Mouse (Mus musculus) forebrain, postnatal 0 days (tissue): ENCODE data around the gene Dusp5. TPM values are rescaled to one million over a fixed set of nuclear protein-coding genes. Genes with fewer than 3 reads are reported as not detected.

Experiments
- ATAC-seq: fragments of 200-750 bp; cut with Nextera tagmentation; 2 replicates; pipeline ENCODE4 v1.8.0; 2017; ENCODE audit warnings: mild to moderate bottlenecking, moderate library complexity
- DNase-seq: peaks from one replicate; pipeline ENCODE4 v3.0.0-alpha.2; 2015
- H3K27ac ChIP-seq: fragments of 300-500 bp; sonication (generic); 2 replicates; pipeline ENCODE4 v1.5.1; 2014; ENCODE audit warnings: low read depth, mild to moderate bottlenecking, antibody characterized with exemption, low read length, moderate library complexity, mixed read lengths
- H3K27me3 ChIP-seq: fragments of 300-500 bp; sonication (generic); 2 replicates; pipeline ENCODE4 v1.6.1; 2014; ENCODE audit warnings: mild to moderate bottlenecking, low read length, mixed read lengths; ENCODE audit not compliant: insufficient read depth
- H3K36me3 ChIP-seq: fragments of 300-500 bp; sonication (generic); 2 replicates; pipeline ENCODE4 v1.6.1; 2014; ENCODE audit warnings: mild to moderate bottlenecking, moderate library complexity; ENCODE audit not compliant: insufficient read depth
- H3K4me1 ChIP-seq: fragments of 300-500 bp; sonication (generic); 2 replicates; pipeline ENCODE4 v1.6.1; 2014; ENCODE audit warnings: antibody characterized with exemption; ENCODE audit not compliant: insufficient read depth
- H3K4me2 ChIP-seq: fragments of 300-500 bp; sonication (generic); 2 replicates; pipeline ENCODE4 v1.6.1; 2014; ENCODE audit warnings: low read depth, mild to moderate bottlenecking, moderate library complexity
- H3K4me3 ChIP-seq: fragments of 300-500 bp; sonication (generic); 2 replicates; pipeline ENCODE4 v1.5.1; 2014; ENCODE audit warnings: low read depth, low read length, mixed read lengths
- H3K9ac ChIP-seq: fragments of 300-500 bp; sonication (generic); 2 replicates; pipeline ENCODE4 v1.6.1; 2014; ENCODE audit warnings: mild to moderate bottlenecking
- H3K9me3 ChIP-seq: fragments of 300-500 bp; sonication (generic); 2 replicates; pipeline ENCODE4 v1.6.1; 2016; ENCODE audit warnings: low read length
- CTCF ChIP-seq: sonication (generic); IDR thresholded peaks from 2 replicates; pipeline ENCODE4 v1.5.1; 2016; ENCODE audit warnings: antibody characterized with exemption, control low read depth, low read depth
- WGBS: fragments of 180-500 bp; shearing (Covaris S2); extraction: QIAGEN DNeasy Blood & Tissue Kit; methylation state at CpG from one replicate; pipeline ENCODE4 v1.1.7; 2014; 5-methylcytosine and 5-hydroxymethylcytosine counted together
- polyA plus RNA-seq: library from polyadenylated mRNA; unstranded; fragments of >200 nt; fragmentation: Nextera tagmentation; extraction: Ambion mirVana; gene quantifications from 2 replicates; pipeline ENCODE4 v1.2.1, GENCODE M21; 2015
- total RNA-seq: library from RNA; depleted of rRNA; stranded (reverse); fragments of >200 nt; gene quantifications from 2 replicates; pipeline ENCODE4 v1.2.3, GENCODE M21; 2014

The Dusp5 gene
- total and polyA plus RNA-seq, 2 experiments from 2014 or later = 5.0 to 7.6 TPM

DNA sequence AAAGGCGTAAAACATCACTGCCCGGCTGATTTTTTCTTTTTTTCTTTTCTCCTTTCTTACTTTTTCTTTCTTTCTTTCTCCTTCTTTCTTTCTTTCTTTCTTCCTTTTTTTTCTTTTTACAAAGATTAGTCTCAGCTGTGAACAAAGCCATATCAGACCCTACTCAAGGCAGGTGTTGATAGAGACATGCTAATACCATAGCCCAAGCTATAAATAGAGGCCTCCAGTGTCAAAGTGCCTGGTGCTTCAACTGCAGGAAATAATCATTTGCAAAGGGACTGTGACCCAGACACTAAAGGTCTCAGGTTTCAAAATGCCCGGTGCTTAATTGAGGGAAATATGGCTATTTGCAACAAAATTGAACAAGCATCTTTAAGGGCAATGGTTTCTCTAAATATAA, 39.6 kb downstream of the Dusp5 start:
- no peaks in the 10 kb centered on the region for H3K27me3 ChIP-seq
- H3K4me3 ChIP-seq = no peak overlapping the region
- no peaks in the 10 kb centered on the region for H3K36me3 ChIP-seq
- 78% methylated on average over 3 of the region's 3 CpGs for WGBS
- ATAC-seq (no peak), DNase-seq (no peak)
- no peak overlapping the region for H3K27ac ChIP-seq
- H3K9me3 ChIP-seq = no peaks in the 10 kb centered on the region
- no peak for TF ChIP-seq CTCF
- H3K9ac ChIP-seq = no peak overlapping the region
- H3K4me2 ChIP-seq = no peak overlapping the region
- no peaks in the 10 kb centered on the region for H3K4me1 ChIP-seq

DNA sequence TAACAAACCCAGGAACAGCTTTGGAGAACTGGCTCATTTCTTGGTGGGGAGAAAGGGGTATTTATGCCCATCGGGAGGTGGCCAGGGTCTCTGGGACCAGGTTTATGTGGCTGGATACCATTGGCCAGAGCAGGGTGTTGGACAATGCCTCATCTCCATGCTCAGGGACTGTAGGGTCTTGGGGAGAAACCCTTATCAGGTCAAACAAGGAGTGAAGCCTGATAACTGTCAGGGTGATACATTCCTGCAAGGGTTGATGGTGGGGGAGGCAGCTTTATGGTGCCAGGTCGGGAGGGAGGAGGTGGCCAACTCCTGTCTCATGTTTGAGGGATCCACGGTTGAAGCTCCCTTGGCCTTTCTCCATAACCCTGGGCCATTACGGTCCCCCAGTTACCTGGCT, 42.1 kb downstream of the Dusp5 start:
- no peak for ATAC-seq
- Histone ChIP-seq H3K36me3 (no peaks in the 10 kb centered on the region), H3K27me3 (no peaks in the 10 kb centered on the region), H3K9me3 (no peaks in the 10 kb centered on the region), H3K4me2 (no peak overlapping the region), H3K9ac (no peak overlapping the region), H3K4me1 (no peaks in the 10 kb centered on the region), H3K4me3 (no peak overlapping the region), H3K27ac (no peak overlapping the region)
- TF ChIP-seq CTCF = no peak
- WGBS = 89% methylated on average over 4 of the region's 4 CpGs
- no peak for DNase-seq

DNA sequence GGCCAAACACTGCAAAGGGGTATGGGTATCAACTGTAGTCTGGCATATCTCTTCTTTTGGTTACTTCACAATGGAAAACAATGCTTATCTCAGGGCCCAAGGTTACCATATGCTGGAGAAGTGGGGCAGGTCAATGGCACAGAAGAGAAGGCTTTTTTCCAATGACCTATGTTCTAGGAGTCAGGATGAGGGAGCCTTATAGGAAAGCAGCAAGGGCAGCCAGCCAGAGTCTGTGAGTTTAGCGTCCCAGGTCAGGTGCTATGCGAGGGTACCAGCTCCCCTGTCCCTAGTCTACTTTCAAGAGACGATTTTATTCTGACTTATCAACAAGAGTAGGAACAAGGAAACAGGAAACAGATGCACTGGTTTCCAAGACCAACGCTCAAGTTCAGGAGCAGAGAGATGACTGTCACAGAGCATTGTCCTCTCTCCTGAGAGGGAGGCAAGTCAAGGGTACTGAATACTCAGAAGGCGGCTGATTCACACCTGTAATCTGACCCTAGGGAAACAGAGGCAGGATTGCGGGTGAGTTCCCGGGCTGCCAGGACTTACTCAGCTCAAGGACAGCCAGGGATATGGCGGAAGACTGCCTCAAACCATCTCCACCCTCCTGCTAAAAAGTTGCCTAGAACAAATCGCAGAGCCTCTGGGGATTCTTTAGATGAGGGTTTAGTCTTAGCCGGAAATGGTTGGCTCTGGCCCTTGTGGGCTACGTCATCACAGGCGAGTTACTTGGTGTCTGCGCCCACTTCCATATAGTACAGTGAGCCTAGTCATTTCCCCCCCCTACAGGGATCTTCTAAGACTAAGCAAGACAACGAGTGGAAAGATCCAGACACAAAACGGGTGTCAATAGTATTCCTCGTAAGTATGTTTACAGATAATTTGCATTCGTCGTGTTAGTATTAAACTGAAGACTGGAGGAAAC, 42.9 kb downstream of the Dusp5 start:
- Histone ChIP-seq H3K9me3 (no peaks in the 10 kb centered on the region), H3K27me3 (no peaks in the 10 kb centered on the region), H3K4me3 (no peak overlapping the region), H3K9ac (no peak overlapping the region), H3K4me2 (no peak overlapping the region), H3K4me1 (no peaks in the 10 kb centered on the region), H3K27ac (no peak overlapping the region), H3K36me3 (no peaks in the 10 kb centered on the region)
- no peak for ATAC-seq
- DNase-seq = no peak
- TF ChIP-seq CTCF = no peak
- 86% methylated on average over 18 of the region's 18 CpGs for WGBS

DNA sequence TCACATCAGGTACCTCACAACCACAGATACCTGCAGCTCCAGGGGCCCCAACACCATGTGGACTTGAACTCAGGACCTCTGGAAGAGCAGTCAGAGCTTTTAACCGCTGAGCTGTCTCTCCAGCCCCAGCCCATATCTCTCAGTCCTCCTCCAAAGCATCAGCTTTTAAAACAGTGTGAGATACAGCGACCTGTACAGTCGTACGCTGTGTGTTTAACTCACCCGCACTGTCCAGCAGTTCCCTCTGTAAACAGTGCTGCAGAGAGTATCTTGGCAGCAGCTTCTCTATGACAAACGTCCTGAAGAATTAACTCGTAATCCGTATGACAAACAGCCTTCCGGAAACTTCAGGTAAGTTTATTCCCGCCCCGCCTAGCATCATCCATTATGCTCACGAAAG, 43.7 kb downstream of the Dusp5 start:
- Histone ChIP-seq H3K4me2 (no peak overlapping the region), H3K4me3 (no peak overlapping the region), H3K9me3 (no peaks in the 10 kb centered on the region), H3K4me1 (no peaks in the 10 kb centered on the region), H3K27me3 (no peaks in the 10 kb centered on the region), H3K36me3 (no peaks in the 10 kb centered on the region), H3K9ac (no peak overlapping the region), H3K27ac (no peak overlapping the region)
- no peak for TF ChIP-seq CTCF
- ATAC-seq (no peak), DNase-seq (no peak)
- 80% methylated on average over 12 of the region's 12 CpGs for WGBS

DNA sequence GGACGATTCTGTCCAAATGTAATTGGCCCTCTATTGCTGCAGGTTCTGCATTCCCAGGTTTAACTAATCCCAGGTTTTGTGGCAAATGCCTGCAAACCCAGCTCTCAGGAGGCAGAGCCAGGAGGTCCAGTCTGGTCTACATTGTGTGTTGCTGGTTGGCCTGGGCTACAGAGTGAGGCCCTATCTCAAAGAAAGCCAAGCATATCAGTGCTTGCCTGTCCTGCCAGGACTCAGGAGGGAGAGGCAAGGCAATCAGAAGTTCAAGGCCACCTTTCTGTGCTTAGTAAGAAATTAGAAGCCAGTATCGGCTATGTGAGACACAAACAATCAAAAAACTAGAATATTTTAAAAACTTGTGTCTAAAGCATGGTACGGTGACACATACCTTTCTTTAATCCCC, 44.2 kb downstream of the Dusp5 start:
- no peak for ATAC-seq
- Histone ChIP-seq H3K9ac (no peak overlapping the region), H3K27ac (no peak overlapping the region), H3K4me2 (no peak overlapping the region), H3K36me3 (no peaks in the 10 kb centered on the region), H3K4me3 (no peak overlapping the region), H3K27me3 (no peaks in the 10 kb centered on the region), H3K4me1 (no peaks in the 10 kb centered on the region), H3K9me3 (no peaks in the 10 kb centered on the region)
- 81% methylated on average over 3 of the region's 3 CpGs for WGBS
- TF ChIP-seq CTCF = no peak
- DNase-seq = no peak

DNA sequence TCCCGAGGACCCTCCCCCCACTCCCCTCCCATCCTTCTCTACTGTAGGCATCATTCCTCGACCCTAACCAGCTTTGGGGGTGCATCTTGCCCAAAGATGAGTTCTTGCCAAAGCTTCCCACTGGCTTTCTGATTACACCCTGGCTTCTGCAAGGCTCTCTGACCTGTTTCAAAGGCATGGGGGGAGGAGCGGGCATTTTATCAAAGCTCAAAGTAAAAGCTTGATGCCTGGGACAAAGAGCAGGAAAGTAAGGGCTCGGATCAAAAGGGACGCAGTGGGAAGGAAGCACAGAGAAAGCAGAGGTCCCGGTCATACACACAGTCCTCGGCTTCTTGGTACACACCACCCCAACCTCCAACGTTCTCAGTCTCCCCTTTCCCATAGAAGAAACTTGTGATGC, 45.2 kb downstream of the Dusp5 start:
- ATAC-seq (no peak), DNase-seq (no peak)
- H3K4me1 ChIP-seq = no peaks in the 10 kb centered on the region
- TF ChIP-seq CTCF = no peak
- H3K4me2 ChIP-seq = no peak overlapping the region
- H3K27ac ChIP-seq = no peak overlapping the region
- no peak overlapping the region for H3K9ac ChIP-seq
- H3K27me3 ChIP-seq = no peaks in the 10 kb centered on the region
- H3K9me3 ChIP-seq = no peaks in the 10 kb centered on the region
- no peaks in the 10 kb centered on the region for H3K36me3 ChIP-seq
- no peak overlapping the region for H3K4me3 ChIP-seq
- 42% methylated on average over 8 of the region's 8 CpGs for WGBS

DNA sequence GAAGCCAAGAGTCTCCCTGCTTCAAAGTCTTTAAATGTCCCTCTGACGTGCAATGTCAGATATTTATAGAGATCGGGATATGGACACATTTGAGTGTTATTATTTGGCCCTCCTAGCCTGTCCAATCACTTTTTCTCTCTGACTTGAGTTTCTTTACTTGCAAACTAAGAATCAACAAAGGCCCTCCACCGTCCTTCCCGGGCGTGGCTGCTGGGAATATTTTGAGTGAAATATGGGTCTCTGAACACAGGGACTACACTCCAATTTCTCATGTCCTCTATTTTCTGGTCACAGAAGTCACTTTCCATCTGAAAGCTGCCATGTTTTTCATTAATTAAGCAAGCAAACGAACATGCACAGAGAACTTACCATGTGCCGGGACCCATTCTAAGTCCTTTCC, 45.6 kb downstream of the Dusp5 start:
- H3K4me1 ChIP-seq = no peaks in the 10 kb centered on the region
- no peak overlapping the region for H3K9ac ChIP-seq
- no peak for TF ChIP-seq CTCF
- H3K4me3 ChIP-seq = no peak overlapping the region
- WGBS = 88% methylated on average over 7 of the region's 7 CpGs
- H3K9me3 ChIP-seq = no peaks in the 10 kb centered on the region
- no peaks in the 10 kb centered on the region for H3K27me3 ChIP-seq
- H3K36me3 ChIP-seq = no peaks in the 10 kb centered on the region
- no peak overlapping the region for H3K4me2 ChIP-seq
- DNase-seq = no peak
- no peak overlapping the region for H3K27ac ChIP-seq
- ATAC-seq = no peak
